Mouse (Mus musculus): ENCODE measurements around the gene Rad23b. TPM values are rescaled to one million over a fixed set of nuclear protein-coding genes. Genes with fewer than 3 reads are reported as not detected.
"Not testable (repeated sequence)": the region's sequence is repeated elsewhere in the genome, so short reads cannot be mapped to it uniquely, and the experiment has no call there.

Gene Rad23b
- polyA plus RNA-seq, 1 experiment: 151 TPM

DNA sequence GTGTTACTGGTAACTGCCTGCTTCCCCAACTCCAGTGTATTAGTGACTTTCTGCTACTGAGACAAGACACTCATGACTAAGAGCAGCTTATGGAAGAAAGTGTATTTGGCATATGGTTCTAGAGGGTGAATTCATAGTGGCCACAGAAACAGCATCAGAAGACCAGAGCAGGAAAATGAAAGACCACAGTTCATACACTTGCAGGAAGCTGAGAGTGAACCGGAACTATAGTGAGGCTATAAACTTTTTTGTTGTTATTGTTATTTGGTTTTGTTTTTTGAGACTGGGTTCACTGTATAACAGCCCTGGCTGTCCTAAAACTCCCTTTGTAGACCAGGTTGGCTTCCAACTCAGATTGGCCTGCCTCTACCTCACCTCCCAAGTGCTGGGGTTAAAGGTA lies 6.0 kb downstream of the Rad23b start:
- no peak for DNase-seq (ENCODE audit: low read depth)

DNA sequence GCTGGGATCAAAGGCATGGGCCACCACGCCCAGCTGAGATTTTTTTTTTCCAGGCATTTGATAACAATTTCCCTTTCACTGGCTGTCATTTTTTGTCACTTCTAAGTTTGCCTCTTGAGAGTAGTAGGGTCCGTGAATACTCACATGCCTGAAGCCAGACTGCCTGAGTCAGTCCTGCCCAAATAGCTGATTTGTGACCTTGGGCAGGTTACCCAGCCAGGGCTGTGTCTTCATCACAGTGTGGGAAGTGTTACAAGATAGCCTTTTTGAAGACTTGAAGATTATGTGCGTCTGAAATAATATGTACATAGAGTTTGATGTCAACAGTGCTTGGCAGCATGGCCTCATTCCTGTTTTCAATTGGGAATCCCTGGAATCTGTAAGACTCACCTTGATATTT lies 6.9 kb downstream of the Rad23b start:
- DNase-seq (ENCODE audit: low read depth): no peak

DNA sequence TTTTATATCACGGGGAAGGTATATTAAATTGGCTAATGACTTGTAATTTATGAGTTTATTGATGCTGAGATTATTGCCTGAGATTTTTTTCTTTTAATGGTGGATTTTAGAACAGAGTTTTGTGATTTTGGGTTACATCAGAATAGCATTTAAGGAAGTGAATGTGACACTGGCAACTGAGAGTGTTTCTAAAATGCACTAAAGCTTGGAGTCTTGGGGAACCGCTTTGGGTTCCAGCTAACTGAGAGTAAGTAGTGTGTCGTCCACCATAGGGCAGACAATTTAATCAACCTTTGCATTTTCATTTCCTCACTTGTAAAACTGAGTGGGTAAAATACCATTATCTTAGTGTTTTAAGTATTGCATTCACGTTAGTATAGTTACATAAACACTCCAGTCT lies 14.0 kb downstream of the Rad23b start:
- no peak for DNase-seq (ENCODE audit: low read depth)

- DNase-seq (ENCODE audit: low read depth): no peak
Measured at GRCm38 (mm10) chr4:55364374-55364773, 14.5 kb downstream of the Rad23b start.

- DNase-seq (ENCODE audit: low read depth): no peak
Measured at GRCm38 (mm10) chr4:55366014-55366413, 16.2 kb downstream of the Rad23b start.

GRCm38 (mm10) chr4:55370127-55370526 lies 20.3 kb downstream of the Rad23b start:
- no peak for DNase-seq (ENCODE audit: low read depth)

DNA sequence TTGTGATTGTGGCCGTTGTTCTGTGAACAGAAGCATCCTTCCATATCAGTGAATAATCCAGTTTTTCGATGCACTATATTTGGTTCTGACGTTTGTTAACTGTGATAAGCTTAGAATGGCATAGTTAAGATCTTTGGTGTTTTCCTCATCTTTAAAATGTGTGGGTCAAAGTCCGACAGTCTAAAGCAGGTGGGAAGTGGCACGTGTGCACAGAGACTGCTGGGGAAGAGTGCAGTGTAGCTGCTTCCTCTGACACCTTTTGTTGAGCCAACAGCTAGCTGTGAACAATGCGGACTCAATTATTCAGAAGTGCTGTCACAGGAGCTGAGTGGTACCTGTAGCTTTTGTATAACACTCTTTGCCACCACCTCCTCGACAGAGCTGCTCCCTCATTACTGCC lies 21.5 kb downstream of the Rad23b start:
- no peak for DNase-seq (ENCODE audit: low read depth)

DNA sequence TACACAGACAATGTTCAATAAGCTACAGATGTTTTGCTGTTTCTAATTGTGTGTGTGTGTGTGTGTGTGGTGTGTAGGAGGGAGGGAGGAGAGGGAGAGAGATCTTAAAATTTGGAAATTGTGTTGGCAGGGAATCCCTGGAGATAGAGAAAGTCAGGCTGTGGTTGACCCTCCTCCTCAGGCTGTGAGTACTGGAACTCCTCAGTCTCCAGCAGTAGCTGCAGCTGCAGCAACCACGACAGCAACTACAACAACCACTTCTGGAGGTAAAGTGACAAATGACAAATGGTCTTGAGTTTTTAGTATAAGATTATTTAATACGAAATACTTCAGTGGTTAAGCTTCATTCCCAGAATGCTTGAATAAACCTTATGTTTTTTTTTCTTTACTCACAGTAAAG lies 32.5 kb downstream of the Rad23b start:
- no peak for DNase-seq (ENCODE audit: low read depth)

DNA sequence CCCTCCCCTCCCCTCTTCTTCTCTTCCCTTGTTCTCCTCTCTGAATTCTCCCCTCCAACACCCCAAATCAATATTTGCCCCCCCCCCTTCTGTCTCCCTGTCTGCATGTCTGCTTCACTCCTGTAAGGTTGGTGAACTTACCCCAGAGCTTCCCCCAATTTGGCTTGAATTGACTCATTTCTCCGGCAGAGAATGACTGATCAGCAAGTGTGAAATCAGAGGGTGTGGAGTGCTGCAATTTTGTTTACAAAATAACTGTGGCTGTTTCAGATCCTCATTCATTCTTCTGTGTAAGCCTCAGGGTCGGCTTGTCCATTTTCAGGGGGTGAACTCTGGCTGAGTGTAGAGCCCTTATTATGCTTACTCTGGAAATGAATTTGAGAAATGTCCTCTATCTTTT lies 36.9 kb downstream of the Rad23b start:
- no peak for DNase-seq (ENCODE audit: low read depth)

DNA sequence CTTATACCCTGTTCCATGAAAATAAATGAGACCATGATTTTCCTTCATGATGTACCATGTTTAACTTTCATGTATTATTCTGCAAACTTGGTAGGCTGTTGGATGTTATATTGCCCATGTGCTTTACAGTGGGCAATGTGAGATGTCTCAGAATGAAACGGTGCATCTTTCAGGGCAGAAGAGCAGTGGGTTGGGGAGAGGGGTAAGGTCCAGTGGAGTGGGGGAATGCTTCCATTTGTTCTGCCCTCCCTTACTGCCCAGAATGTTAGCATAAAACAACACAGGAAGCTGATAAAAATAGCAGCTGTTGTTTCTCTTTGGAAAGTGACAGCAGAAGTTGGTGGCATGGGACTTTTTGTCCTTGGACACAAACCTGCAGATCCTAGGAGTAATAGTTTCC lies 41.6 kb downstream of the Rad23b start:
- DNase-seq (ENCODE audit: low read depth): no peak

GRCm38 (mm10) chr4:55392445-55392844 lies 42.6 kb downstream of the Rad23b start:
- no peak for DNase-seq (ENCODE audit: low read depth)

DNA sequence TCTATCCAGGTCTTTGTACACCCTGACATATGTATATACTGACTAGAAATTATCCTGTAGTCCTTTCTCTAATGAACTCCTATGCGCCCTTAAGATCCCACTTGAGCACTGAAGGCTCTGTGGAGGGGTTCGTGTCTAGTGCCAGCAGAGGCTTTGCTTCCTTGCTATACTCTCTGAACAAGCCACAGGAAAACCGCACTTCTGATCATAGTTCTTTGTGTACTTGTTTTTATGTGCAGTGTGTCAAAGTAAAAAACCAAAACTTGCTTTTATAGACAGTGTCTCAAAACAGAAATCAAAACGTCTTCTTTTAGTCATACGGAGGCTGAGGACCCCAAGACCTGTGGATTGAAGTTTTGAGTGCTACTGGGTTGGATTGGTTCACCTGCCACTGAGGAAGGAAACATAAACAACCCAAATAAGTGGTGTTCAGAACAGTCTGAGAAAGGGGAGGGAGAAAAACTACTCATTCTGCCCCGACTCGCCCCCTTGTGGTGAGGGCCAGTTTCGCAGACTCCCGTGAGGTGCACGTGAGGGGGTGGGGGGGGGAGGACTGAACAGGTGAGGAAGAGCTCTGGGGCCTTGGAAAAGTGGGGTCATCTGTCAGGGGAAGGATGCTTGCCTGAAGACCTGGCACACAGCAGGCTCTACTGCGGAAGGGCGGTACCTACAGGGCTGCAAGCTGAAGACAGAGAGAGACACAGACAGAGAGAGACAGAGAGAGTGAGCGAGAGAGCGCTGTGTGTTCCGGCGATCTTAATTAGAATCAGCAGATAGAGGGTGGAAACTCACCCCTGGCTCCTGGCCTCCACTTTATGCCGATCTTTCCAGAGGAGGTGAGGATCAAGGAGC lies 48.3 kb downstream of the Rad23b start:
- no peak for DNase-seq (ENCODE audit: low read depth)

DNA sequence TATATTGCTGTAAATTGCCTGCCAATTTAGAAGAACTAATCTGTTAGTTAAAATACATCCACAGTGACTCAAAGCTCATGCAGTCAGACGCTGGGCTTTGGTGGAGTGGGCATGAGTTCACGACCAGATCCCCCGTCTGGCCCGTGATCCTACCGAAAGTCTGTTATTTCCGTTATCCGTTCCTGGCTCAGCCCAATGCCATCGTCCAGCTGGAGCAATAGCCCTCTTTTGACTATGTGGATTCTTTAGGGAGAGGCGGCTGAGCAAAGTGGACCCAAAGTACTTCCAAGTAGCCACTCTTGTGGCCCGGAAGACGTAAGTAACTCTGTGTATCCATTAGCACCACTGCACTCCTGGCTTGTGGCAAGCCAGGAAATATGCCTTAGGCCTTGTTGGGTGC lies 49.1 kb downstream of the Rad23b start:
- no peak for DNase-seq (ENCODE audit: low read depth)

GRCm38 (mm10) chr4:55405329-55405728 lies 55.5 kb downstream of the Rad23b start:
- DNase-seq (ENCODE audit: low read depth): no peak

- no peak for DNase-seq (ENCODE audit: low read depth)
Measured at GRCm38 (mm10) chr4:55406558-55406957, 56.7 kb downstream of the Rad23b start.

GRCm38 (mm10) chr4:55408081-55408480 lies 58.2 kb downstream of the Rad23b start:
- no peak for DNase-seq (ENCODE audit: low read depth)

GRCm38 (mm10) chr4:55409025-55409424 lies 59.2 kb downstream of the Rad23b start:
- no peak for DNase-seq (ENCODE audit: low read depth)

GRCm38 (mm10) chr4:55409578-55410224 lies 59.9 kb downstream of the Rad23b start:
- not testable (repeated sequence) for DNase-seq (ENCODE audit: low read depth)

GRCm38 (mm10) chr4:55415864-55416263 lies 66.0 kb downstream of the Rad23b start:
- no peak for DNase-seq (ENCODE audit: low read depth)

GRCm38 (mm10) chr4:55426250-55426649 lies 76.4 kb downstream of the Rad23b start:
- DNase-seq (ENCODE audit: low read depth): no peak

Data from gonadal fat pad, adult 2 months (tissue).